Mouse (Mus musculus): ENCODE measurements at regions not wholly inside any gene's neighbourhood (a gene's known extent, or its start where the extent isn't known, plus 50 kb on each side); places are given as distances from the start of the nearest gene placed in this dataset.
"Not testable (repeated sequence)": the region's sequence is repeated elsewhere in the genome, so short reads cannot be mapped to it uniquely, and the experiment has no call there.

- not testable (repeated sequence) for H3K36me3 ChIP-seq (ENCODE audit: control insufficient read depth, insufficient read depth, low read length, poor library complexity, severe bottlenecking); H3K27me3 ChIP-seq (ENCODE audit: control insufficient read depth, insufficient read depth, low read length, poor library complexity, severe bottlenecking)
- DNase-seq (ENCODE audit: low read depth, low spot score): peak; percentile 35
Measured at GRCm38 (mm10) chr12:18606126-18606525, 91.8 kb downstream of the 5730507C01Rik start.

GRCm38 (mm10) chr12:18609835-18610234 lies 95.5 kb downstream of the 5730507C01Rik start:
- H3K27me3 ChIP-seq (ENCODE audit: control insufficient read depth, insufficient read depth, low read length, poor library complexity, severe bottlenecking): no peaks in the 10 kb centered on the region
- H3K36me3 ChIP-seq (ENCODE audit: control insufficient read depth, insufficient read depth, low read length, poor library complexity, severe bottlenecking): no peaks in the 10 kb centered on the region
- peak; percentile 73 for DNase-seq (ENCODE audit: low read depth, low spot score)

- not testable (repeated sequence) for H3K27me3 ChIP-seq (ENCODE audit: control insufficient read depth, insufficient read depth, low read length, poor library complexity, severe bottlenecking); H3K36me3 ChIP-seq (ENCODE audit: control insufficient read depth, insufficient read depth, low read length, poor library complexity, severe bottlenecking); DNase-seq (ENCODE audit: low read depth, low spot score)
Measured at GRCm38 (mm10) chr12:18610581-18610980, 96.3 kb downstream of the 5730507C01Rik start.
